Mouse (Mus musculus) c-Kit-positive CD71-positive TER-119-positive erythroid progenitor cells, embryonic 14.5 days (primary cell): ENCODE measurements around the gene Tctex1d4.

Experiments used
- DNase-seq: peaks from one replicate; pipeline ENCODE4 v3.0.0-alpha.2; 2013; ENCODE audit warnings: low spot score

The Tctex1d4 gene

DNA sequence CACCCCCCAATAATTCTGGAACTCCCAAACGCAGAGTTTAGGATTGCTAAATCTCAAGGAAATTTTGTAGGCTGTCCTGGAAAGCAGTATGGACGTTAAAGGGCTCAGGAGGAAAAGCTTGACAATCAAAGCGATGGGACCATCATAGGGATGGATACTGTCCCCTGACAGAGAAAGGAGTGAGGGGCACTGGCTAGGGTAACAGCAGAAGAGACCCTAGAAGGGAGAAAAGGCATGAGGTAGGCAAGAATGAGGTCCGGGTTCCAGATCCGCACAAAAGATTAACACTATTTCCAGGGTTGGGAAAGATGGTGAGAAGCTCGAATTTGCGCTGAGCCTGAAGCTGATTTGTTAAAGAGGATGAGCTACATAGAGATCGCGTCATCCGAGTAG is 6.5 kb upstream of the Tctex1d4 start:
- DNase-seq: no peak

DNA sequence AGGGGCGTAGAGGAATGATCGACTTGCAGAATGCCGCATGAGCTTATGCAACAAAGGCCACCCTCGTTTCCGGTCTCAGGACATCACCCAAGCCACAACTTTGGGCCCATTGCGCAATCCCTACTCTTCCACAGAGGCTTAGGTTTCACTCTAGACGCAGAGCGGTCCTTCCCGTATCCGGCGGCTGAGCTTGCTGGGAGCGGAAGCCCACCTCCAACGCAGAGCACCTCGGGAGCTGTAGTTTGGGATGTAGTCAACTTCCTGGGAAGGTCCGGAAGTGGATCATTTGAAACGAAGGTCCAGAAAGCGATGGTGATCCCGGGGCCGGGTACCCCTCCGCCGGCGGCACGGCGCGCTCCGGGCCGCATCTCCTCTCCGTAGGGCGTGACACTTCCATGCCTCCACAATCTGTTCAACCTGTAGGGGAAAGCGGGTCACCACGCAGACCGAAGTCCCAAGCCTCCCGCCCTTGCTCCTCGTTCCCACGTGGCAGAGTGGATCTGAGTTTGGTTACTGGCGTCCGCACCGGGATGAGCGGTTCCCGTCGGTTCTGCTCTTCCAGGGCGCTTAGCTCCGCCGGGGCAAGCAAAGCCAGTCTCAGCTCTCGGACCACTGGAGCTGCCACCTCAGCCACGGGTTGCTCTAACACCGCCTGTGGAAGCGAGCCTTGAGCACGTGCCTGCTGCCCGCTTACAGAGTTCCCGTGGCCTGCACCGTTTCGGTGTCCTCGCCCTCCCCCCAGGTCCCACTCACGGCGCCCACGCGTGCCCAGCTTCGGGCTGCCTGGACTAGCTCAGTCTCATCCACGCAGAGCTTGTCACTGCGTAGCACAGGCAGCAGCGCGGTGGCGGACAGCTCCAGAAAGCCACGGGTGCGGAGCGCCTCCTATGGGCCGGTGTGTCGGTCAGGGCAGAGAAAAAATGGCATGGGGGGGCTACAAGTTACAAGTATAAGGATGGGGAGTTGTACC is 5.9 kb upstream of the Tctex1d4 start:
- peak; percentile 84 for DNase-seq

DNA sequence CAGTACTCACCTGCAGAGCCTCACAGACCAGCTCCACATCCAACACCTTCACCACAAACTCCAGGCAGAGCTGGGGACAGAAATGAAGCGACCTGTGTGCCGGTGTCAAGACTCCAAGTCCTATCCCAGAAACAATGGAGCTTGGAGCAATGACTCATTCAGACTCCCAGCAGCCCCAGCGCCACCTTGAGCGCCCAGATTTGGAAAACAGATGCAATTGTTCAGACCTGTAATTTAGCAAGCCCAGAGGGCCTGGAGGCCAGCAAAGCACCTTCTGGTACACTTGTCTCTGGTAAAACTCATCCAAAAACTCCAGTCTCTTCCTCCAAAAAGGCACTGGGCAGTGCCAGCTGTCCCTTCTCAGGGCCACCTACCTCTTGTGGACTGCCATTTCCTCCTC is 4.4 kb upstream of the Tctex1d4 start:
- DNase-seq: no peak

DNA sequence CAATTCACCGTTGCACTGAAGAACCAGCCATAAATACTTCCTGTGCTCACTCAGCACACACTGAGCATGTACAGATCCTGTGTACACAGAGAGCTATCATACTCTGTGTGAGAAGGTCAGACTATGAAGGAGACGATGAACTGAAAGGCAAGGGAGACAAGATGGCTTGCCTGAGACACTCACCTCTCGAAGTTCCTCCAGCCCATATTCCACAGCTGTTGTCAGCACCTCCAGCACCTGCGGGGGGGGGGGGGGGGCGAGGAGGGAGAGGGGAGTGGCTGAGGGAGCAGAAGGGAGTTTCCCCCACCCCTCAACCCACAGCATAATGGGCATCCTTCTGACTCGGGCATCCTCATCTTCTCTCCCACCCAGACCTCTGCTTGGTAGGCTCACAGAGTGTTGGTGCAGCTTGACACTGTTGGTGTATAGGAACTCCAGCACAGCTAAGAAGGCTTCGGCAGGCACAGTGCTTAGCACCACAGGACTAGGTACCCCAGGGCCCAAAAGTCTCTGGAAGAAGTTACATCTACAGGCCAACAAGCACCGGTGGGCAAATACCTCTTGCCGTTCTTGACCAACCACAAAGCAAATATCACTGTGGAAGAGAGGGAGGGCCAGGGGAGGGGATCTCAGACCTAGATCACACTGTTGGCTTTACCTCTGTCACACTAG is 2.9 kb upstream of the Tctex1d4 start:
- DNase-seq: no peak

DNA sequence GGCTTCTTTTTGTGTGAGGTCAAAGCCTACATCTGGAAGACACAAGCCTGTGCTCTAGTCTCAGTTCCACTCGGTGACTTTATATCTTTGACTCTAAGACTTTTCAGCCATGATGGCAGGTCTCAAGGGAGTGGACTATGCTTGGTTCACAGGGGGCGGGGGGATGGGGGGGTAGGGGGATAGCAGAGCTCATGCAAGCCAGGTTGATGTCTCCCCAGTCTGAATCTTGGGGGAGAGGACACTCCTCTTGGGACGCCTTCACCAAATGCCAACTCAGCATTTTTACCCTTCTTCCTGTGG is 2.4 kb upstream of the Tctex1d4 start:
- DNase-seq: no peak

DNA sequence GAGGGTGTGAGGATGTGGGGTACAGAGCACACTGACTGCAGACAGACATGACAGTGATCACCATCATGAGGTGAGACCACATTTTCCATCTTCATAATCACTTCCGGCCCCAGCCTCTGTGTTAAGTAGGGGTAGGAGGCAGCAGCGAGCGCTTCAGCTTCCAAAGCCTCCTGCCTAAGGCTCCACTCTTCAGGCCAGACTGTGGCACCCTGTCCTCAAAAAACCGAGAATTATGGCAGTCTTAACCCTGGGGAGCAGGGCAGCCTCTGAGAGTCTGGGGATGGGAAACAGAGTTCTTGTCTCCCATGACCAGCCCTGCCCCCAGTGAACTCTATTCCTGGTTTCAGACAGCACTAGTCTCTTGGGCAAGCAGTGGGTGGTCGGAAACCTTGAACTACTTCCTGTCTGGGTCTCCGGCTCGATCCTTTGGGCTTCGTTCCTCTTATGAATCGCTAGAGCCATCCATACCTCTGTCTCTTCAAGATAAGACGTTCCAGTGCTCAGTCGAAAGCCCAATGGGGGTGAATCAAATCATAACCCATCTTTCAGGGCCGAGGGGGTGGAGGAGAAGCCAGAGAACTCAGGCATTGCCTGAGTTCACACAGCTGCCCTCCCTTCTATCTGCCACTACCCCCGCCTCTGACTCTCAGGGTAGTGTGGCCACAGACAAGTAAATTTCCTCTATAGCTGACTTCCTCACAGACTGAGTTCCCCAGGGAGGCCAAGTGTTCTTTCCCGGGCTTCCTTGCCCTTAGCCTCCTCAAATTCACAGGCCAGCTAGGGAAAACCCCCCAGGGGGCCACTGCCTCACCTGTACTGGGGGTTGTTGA is 1.9 kb upstream of the Tctex1d4 start:
- DNase-seq: peak; percentile 46

DNA sequence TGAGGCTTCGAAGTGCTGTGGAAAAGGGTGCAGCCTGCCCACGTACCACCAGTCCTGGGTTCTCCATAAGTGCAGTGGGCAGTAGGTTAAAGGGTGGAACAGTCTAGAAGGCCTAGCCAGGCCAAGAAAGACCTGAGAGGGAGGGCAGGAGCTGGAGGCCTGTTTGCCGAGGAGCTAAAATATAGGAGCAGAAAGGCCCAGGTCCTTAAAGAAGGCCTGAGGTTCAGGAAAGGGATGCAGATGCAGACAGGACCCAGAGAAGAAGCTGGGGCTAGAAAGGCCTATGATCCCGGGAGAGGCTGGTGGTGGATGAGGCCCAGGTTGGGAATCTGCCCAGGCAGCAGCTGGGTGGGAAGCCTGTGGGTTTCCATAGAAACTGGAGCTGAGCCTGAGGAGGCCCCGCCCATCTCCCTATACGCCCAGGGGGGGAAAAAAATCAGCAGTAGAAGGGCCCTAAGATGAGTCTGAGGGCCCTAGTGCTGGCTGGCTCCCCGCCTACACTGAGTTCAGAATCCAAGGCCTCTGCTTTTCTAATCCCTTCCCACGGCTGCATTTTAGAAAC is 1.2 kb upstream of the Tctex1d4 start, which contains the start of gene Btbd19:
Btbd19 (minus strand) TSS at position 378 of the 562 bp plus-strand sequence.
- DNase-seq: no peak

DNA sequence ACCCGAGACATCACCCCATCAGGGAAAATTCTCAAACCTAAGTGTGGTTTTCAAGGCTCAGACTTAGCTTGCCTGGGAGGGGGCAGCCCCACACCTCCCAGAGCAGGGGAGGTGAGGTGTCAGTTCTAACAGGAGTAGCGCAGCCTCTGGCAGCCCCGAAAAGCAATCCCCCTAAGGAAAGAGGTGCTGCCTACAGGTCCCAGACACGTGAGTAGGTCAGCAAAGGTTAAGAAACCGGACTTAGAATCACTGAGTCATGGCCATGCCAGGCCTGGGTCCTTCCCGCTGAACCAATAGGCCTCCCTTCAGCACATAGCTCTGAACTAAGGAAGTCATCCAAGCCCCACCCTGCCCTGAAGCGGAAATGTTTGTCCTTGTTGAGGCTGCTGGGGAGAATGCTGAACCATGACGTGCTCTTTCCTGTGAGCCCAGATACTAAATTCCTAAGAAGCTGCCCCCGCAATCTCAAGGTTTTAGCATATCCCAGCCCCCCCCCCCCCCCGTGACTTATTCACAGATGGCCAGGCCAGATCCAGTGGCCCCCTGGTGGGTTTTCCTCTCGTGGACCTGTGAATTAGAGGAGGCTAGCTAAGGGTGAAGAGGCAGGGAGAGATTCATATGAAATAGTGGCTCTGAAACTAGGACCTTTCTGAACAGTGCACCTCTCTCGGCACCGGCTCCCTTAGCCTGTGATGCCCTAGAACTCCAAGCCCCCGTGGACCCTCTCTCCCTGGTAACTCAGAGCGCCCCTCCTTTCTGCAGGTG is 502 bp upstream of the Tctex1d4 start:
- no peak for DNase-seq

DNA sequence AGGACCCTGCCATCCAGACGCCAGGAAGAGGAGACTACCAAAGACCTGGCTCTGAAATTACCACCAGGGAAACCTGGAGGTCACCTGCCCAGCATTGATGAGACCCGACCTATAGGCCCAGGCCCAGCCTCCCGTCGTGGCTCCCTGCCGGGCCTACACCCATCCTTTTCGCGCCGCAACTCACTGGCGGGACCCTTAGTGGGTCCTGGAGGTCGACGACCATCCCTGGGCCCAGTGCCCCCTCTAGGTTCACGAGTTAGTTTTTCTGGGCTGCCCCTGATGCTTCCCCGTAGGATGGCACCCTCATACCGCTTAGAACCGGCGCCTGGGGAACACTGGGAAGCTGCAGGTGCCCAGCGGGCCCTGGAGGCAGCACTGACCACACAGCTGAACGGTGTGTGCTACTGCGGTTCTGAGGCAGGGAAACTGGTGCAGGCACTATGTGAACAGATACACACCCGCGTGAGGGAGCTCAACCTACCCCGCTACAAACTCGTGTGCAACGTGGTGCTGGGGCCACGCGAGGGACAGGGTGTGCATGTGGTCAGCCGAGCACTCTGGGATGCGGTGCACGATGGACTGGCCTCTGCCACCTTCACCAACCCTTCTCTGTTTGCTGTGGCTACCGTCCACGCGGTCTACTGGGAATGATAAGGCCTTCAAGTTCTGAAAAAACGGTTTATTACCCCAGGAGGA is 1.5 kb downstream of the Tctex1d4 start:
- no peak for DNase-seq

DNA sequence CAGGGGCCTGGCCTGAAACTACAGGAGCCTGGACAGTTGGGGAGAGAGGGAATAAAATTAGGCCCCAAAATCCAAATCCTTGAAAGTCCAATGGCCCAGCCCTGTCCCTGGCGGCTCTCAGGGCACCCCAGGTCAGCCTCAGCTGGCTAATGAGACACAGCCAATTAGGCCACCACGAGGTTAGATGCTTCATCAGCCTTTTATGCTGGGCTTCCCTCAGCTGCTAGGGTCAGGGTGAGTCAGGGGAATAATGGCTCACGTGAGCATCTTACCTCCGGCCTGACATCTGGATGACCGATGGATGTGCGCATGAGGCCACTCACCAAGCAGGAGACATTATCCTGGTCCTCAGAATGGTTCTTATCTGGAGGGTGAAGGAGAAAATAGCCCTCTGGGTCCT is 4.2 kb downstream of the Tctex1d4 start:
- DNase-seq: no peak

DNA sequence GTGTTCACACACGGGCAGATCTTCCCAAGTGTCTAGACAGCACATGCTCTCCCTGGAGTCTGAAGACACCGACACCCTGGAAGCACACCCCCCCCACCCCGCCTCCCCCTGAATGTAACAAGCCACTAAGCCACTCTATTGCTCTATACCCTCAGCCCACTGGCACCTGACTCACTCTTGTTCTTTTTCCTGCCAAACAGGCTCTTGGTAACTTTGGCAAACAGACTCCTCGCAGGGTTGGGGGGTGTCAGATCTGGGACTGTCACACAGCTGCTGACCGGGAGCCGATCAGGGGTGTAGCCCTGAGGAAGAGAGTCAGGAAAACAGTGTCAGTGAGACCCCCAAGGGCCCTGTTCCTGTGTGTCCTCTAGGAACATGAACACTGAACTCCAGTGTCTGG is 4.6 kb downstream of the Tctex1d4 start:
- no peak for DNase-seq

DNA sequence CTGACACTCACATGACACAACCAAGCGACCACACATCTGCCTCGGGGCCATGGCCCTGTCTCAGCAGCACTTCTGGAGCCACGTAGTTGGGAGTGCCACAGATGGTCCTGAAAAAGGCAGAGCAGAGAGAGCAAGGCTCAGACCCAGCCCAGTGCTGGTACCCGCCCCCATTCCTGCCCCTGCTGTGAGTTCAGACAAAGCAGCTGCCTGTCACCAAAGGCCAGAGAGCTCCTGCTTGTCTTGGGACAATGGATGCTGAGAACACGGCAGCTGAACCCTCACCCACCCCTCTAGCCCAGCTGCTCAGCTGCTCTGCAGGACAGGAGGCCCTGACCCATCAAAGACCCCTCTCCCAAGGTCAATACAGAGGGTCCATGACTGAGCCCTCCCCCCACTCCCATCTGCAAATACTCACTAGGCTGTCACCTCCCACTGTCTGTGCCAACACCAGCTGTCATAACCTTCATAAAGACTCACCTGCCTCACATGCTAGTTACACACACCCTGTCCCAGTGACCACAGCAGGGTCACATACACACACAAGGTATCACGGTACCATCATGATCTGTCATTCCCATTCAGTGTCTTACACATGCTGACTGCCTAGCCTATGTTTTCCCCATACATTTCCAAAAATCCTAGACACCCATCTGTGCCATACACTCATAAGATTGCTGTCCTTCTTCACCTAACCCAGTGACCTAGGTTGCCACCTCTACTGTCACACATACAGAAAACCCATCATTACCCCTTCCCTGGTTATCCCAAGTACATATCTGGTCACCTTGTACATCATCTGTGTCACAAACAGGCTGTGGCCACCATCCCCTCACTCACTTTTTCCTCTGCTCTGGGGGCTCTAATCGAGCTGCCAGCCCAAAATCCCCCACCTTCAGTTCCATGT is 5.5 kb downstream of the Tctex1d4 start:
- no peak for DNase-seq

DNA sequence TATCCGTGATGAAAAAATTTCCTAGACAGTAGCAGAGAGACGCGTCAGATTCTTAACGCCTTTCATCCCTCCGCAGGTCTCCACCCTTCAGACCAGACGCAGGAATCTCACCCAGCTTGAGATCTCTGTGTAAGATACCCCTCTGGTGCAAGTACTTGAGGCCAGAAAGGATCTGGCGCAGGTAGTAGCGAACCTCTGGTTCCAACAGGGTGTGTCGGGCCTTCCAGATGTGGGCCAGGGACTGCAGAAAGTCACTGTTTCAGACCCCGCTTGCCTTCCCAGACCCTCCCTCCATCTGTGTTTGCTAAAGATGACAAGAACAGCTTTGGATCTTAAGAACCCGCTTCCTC is 6.2 kb downstream of the Tctex1d4 start:
- no peak for DNase-seq

DNA sequence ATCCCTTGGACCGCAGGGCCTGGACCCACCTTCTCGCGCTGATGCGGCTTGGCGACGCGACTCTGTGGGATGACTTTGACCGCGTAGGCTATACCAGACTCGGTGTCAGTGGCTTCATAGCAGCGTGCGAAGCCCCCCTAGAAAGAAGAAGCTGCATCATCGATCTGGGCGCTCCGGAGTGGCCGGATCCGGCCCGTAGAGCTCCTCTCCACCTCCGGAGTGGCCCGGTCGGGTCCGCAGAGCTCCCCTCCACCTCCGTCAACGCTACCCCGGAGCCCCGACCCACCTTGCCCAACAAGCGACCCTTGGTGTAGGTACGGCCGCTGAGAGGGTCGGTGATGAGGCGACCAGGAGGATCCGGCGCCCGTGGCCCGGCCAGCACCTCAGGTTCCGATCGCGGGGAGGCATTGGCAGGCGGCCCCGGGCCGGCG is 6.8 kb downstream of the Tctex1d4 start:
- DNase-seq: no peak

DNA sequence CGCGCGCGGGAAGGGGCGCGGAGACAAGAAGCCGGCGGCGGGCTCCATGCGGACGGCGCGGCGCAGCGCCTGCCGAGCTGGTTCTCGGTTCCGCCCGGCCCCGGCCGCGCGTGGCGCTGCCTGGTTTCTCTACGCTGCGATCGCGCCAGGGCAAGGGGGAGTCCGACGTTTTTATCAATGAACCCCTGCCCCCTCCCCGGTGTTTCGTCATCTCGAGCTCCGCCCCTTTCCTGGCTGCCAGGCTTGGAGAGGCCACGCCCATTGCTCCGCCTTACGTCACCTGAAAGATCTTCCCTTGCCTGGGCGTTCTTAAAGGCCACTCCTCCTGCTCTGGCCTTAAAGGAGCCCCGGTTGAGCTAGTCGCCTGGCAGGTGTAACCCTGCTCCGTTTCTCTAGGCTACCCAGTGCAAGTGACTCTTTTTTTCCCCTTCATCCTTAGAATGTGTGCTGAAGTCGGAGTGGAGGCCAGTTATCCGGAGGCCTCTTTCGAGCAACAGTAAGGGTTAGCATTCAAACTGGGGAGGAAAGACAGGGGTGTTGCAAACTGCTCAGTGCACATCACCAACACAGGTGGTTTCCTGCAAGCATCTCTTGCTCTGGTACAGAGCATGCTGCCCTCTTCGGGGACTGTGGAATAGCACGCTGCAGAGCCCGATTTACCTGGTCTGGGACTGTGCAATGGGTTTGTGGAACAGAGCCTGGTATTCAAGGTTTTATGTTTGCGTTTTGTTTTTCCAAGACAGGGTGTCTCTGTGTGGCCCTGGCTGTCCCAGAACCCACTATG is 7.4 kb downstream of the Tctex1d4 start, which contains the start of gene Plk3:
Plk3 (minus strand) TSS at position 147 of the 784 bp plus-strand sequence.
- DNase-seq: peak; percentile 98

DNA sequence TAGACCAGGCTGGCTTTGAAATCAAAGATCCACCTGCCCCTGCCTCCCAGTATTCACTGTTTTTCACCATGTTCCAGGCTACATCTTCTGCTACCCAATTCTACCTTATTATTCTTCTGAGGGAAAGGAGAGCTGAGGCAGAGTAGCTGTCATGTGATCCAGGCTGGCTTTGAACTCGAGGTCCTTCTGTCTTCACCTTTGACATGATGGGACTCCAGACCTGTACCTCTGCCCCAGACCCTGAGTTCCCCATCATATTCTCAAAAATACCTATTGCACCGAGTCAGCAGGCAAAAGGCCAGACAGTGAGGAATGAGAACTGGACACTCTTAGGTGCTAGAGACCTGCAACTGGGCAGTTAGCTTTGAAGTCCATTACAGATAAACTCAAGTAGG is 8.0 kb downstream of the Tctex1d4 start:
- DNase-seq: no peak

DNA sequence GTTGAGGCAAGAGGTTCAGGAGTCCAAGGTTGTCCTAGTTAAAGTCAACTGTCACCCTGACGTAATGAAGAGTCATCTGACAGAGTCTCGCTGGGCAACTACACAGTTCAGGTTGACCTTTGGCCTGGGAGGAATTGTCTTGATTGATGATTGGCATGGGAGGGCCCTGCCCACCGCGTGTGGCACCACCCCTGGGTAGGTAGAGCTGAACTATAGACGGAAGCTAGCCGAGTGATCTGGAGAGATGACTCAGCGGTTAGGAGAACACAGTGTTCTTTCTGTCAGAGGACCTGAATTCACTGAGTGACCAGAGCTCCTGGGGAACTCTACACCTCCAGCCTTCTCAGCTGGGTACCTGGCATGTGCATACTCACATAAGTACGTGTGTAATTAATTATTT is 9.4 kb downstream of the Tctex1d4 start:
- peak; percentile 60 for DNase-seq

DNA sequence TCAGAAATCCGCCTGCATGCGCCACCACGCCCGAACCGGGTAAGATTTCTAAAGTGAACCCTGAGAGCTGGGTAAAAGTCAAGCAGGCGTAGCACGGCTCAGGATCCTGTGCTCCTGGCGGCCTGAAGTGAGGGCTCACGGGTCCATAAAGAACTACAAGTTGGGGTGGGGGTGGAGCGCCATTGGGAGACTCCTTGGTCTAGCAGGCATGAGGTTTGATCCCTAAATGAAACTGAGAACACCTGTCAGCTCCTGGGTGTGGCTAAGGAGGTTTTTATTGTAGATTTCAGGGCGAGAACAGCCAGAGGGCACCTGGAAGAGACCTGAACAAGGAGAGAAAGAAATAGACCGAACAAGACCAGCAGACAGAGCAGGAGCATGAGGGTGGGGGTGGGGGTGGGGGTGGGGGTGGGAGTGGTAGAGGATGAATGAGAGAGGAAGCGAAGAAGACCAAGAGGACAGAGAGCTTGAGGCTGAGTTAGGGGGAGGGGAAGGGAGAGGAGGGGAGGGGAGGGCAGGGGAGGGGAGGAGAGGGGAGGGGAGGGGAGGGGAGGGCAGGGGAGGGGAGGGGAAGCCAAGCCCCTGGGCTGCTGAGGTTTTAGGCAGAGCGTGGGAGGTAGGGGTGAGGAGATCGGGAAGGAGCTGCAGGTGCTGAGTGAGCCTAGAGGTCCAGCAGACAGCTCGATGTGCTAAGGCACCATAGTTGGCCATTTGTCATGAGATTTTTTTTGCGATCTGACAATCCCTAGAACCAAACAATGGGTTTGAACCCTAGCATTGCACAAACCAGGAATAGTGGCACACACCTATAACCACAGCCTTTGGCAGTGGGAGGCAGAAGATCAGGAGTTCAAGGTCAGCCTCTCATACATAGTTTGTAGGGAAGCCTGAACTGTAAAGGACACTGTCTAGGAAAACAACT is 12.0 kb downstream of the Tctex1d4 start:
- DNase-seq: no peak
